Mouse (Mus musculus) thymus, adult 2 months (tissue): ENCODE measurements around the gene Mcm9.

Experiments
- CTCF ChIP-seq: fragments of 200-500 bp; IDR thresholded peaks from 2 replicates; pipeline ENCODE4 v1.5.1; 2012; ENCODE audit warnings: mild to moderate bottlenecking, control low read depth, low read length, moderate library complexity, borderline replicate concordance; ENCODE audit not compliant: control insufficient read depth, poor library complexity, insufficient read depth; ENCODE audit errors: extremely low read depth
- POLR2A ChIP-seq: fragments of 200-500 bp; IDR thresholded peaks from 2 replicates; pipeline ENCODE4 v1.6.1; 2012; ENCODE audit warnings: mild to moderate bottlenecking, low read length, control low read depth, moderate library complexity; ENCODE audit not compliant: control insufficient read depth, poor library complexity, insufficient read depth; ENCODE audit errors: extremely low read depth

GRCm38 (mm10) chr10:53650683-53651082 is 20.4 kb upstream of the Mcm9 start:
- TF ChIP-seq CTCF (no peak), POLR2A (no peak)
